Mouse (Mus musculus): ENCODE results near the gene Steap3. TPM values are rescaled to one million over a fixed set of nuclear protein-coding genes. Genes with fewer than 3 reads are reported as not detected.

Steap3 gene
- total RNA-seq, 2 experiments from 2014 or later: 27.8 to 36.7 TPM

- no peak for DNase-seq
These were observed 21.3 kb downstream of the Steap3 start for GRCm38 (mm10) chr1:120251193-120251592.

- DNase-seq: no peak
These were observed 21.9 kb downstream of the Steap3 start for GRCm38 (mm10) chr1:120250586-120250985.

GRCm38 (mm10) chr1:120249842-120250241 lies 22.7 kb downstream of the Steap3 start:
- no peak for DNase-seq

- DNase-seq: peak; percentile 90
These were observed 24.3 kb downstream of the Steap3 start for GRCm38 (mm10) chr1:120248156-120248555.

- DNase-seq: no peak
These were observed 25.2 kb downstream of the Steap3 start for GRCm38 (mm10) chr1:120247351-120247750.

GRCm38 (mm10) chr1:120246946-120247345 lies 25.6 kb downstream of the Steap3 start:
- no peak for DNase-seq

GRCm38 (mm10) chr1:120245661-120246131 lies 26.8 kb downstream of the Steap3 start:
- DNase-seq: peak; percentile 73

- no peak for DNase-seq
These were observed 27.9 kb downstream of the Steap3 start for GRCm38 (mm10) chr1:120244646-120245045.

GRCm38 (mm10) chr1:120243987-120244386 lies 28.5 kb downstream of the Steap3 start:
- no peak for DNase-seq

GRCm38 (mm10) chr1:120237068-120237467 lies 35.4 kb downstream of the Steap3 start:
- DNase-seq: no peak

- peak; percentile 33 for DNase-seq
These were observed 36.1 kb downstream of the Steap3 start for GRCm38 (mm10) chr1:120236424-120236823.

- DNase-seq: no peak
These were observed 36.8 kb downstream of the Steap3 start for GRCm38 (mm10) chr1:120235631-120236215.

GRCm38 (mm10) chr1:120232170-120232569 lies 40.3 kb downstream of the Steap3 start:
- no peak for DNase-seq

- peak; percentile 62 for DNase-seq
These were observed 41.2 kb downstream of the Steap3 start for GRCm38 (mm10) chr1:120231334-120231733.

GRCm38 (mm10) chr1:120229723-120230471 lies 42.6 kb downstream of the Steap3 start:
- DNase-seq: no peak

- DNase-seq: no peak
These were observed 48.9 kb downstream of the Steap3 start for GRCm38 (mm10) chr1:120223613-120224012.

- no peak for DNase-seq
These were observed 51.2 kb downstream of the Steap3 start for GRCm38 (mm10) chr1:120221285-120221684.

- DNase-seq: no peak
These were observed 51.7 kb downstream of the Steap3 start for GRCm38 (mm10) chr1:120220841-120221240.

- peak; percentile 29 for DNase-seq
These were observed 63.8 kb downstream of the Steap3 start for GRCm38 (mm10) chr1:120208502-120209230.

GRCm38 (mm10) chr1:120207568-120207967 lies 64.9 kb downstream of the Steap3 start:
- DNase-seq: peak; percentile 31

- no peak for DNase-seq
These were observed 67.7 kb downstream of the Steap3 start for GRCm38 (mm10) chr1:120204834-120205233.

GRCm38 (mm10) chr1:120203836-120204235 lies 68.7 kb downstream of the Steap3 start:
- DNase-seq: peak; percentile 41

GRCm38 (mm10) chr1:120202542-120202941 lies 70.0 kb downstream of the Steap3 start:
- no peak for DNase-seq
